Mouse (Mus musculus): ENCODE data around the gene Pdcd7. TPM values are rescaled to one million over a fixed set of nuclear protein-coding genes. Genes with fewer than 3 reads are reported as not detected.

Pdcd7 gene
- total RNA-seq (2014; rRNA removed) = 21.8 and 22.0 TPM in 2 replicates
- polyA plus RNA-seq (2015; fragmentation: Nextera tagmentation; extraction: Ambion mirVana) = 8.5 and 9.2 TPM in 2 replicates

- H3K4me2 ChIP-seq (ENCODE audit: low read depth) = peak within 1 kb of the TSS; percentile 87
- peak within 1 kb of the TSS; percentile 97 for H3K27ac ChIP-seq (ENCODE audit: low read depth, low read length)
- H3K4me1 ChIP-seq (ENCODE audit: insufficient read depth) = peaks cover 14% of the 10 kb centered on the region
- WGBS = under 1% methylated on average over 54 of the region's 59 CpGs
- ATAC-seq = peak; percentile 98
- no peaks in the 10 kb centered on the region for H3K9me3 ChIP-seq (ENCODE audit: low read length)
- peak; percentile 98 for DNase-seq
- no peak for TF ChIP-seq CTCF (IDR thresholded peaks at IDR 0.05; ENCODE audit: low read depth)
- peak within 1 kb of the TSS; percentile 99 for H3K4me3 ChIP-seq (ENCODE audit: low read depth, low read length)
- peak within 1 kb of the TSS; percentile 93 for H3K9ac ChIP-seq
- no peaks in the 10 kb centered on the region for H3K36me3 ChIP-seq (ENCODE audit: insufficient read depth)
- no peaks in the 10 kb centered on the region for H3K27me3 ChIP-seq (ENCODE audit: insufficient read depth, low read length)
Measured at GRCm38 (mm10) chr9:65345854-65346475, at the start of gene Pdcd7. Pdcd7 (plus strand) TSS chr9:65346104.

- H3K27ac ChIP-seq (ENCODE audit: low read depth, low read length) = no peak overlapping the region
- H3K4me2 ChIP-seq (ENCODE audit: low read depth) = no peak overlapping the region
- H3K4me3 ChIP-seq (ENCODE audit: low read depth, low read length) = no peak overlapping the region
- no peak overlapping the region for H3K9ac ChIP-seq
- ATAC-seq = no peak
- peaks cover 17% of the 10 kb centered on the region for H3K36me3 ChIP-seq (ENCODE audit: insufficient read depth)
- TF ChIP-seq CTCF (IDR thresholded peaks at IDR 0.05; ENCODE audit: low read depth) = no peak
- H3K9me3 ChIP-seq (ENCODE audit: low read length) = no peaks in the 10 kb centered on the region
- peaks cover 13% of the 10 kb centered on the region; the same call in 1 of the 2 replicates for H3K4me1 ChIP-seq (ENCODE audit: insufficient read depth)
- DNase-seq = no peak
- 91% methylated on average over 2 of the region's 2 CpGs for WGBS
- no peaks in the 10 kb centered on the region for H3K27me3 ChIP-seq (ENCODE audit: insufficient read depth, low read length)
Measured at GRCm38 (mm10) chr9:65297056-65297455, 48.8 kb upstream of the Pdcd7 start.

GRCm38 (mm10) chr9:65298761-65299160 lies 47.1 kb upstream of the Pdcd7 start:
- H3K4me1 ChIP-seq (ENCODE audit: insufficient read depth) = peaks cover 7% of the 10 kb centered on the region; the same call in 1 of the 2 replicates
- H3K36me3 ChIP-seq (ENCODE audit: insufficient read depth) = peaks cover 31% of the 10 kb centered on the region
- H3K9me3 ChIP-seq (ENCODE audit: low read length) = no peaks in the 10 kb centered on the region
- no peak overlapping the region for H3K9ac ChIP-seq
- no peak overlapping the region for H3K4me3 ChIP-seq (ENCODE audit: low read depth, low read length)
- ATAC-seq (no peak), DNase-seq (no peak)
- no peaks in the 10 kb centered on the region for H3K27me3 ChIP-seq (ENCODE audit: insufficient read depth, low read length)
- 94% methylated on average over 3 of the region's 3 CpGs for whole genome bisulfite sequencing
- H3K4me2 ChIP-seq (ENCODE audit: low read depth) = no peak overlapping the region
- TF ChIP-seq CTCF (IDR thresholded peaks at IDR 0.05; ENCODE audit: low read depth) = no peak
- H3K27ac ChIP-seq (ENCODE audit: low read depth, low read length) = no peak overlapping the region

- Histone ChIP-seq H3K27me3 (ENCODE audit: insufficient read depth, low read length) (no peaks in the 10 kb centered on the region), H3K4me2 (ENCODE audit: low read depth) (no peak overlapping the region), H3K36me3 (ENCODE audit: insufficient read depth) (peaks cover 34% of the 10 kb centered on the region), H3K9me3 (ENCODE audit: low read length) (no peaks in the 10 kb centered on the region), H3K4me1 (ENCODE audit: insufficient read depth) (peaks cover 7% of the 10 kb centered on the region; the same call in 1 of the 2 replicates), H3K9ac (no peak overlapping the region), H3K4me3 (ENCODE audit: low read depth, low read length) (no peak overlapping the region), H3K27ac (ENCODE audit: low read depth, low read length) (no peak overlapping the region)
- 96% methylated on average over 7 of the region's 7 CpGs for WGBS
- DNase-seq = no peak
- no peak for TF ChIP-seq CTCF (IDR thresholded peaks at IDR 0.05; ENCODE audit: low read depth)
- ATAC-seq = no peak
Measured at GRCm38 (mm10) chr9:65299650-65300049, 46.3 kb upstream of the Pdcd7 start.

GRCm38 (mm10) chr9:65302327-65302983 lies 43.4 kb upstream of the Pdcd7 start:
- no peak for TF ChIP-seq CTCF (IDR thresholded peaks at IDR 0.05; ENCODE audit: low read depth)
- no peaks in the 10 kb centered on the region for H3K27me3 ChIP-seq (ENCODE audit: insufficient read depth, low read length)
- no peak overlapping the region for H3K9ac ChIP-seq
- H3K9me3 ChIP-seq (ENCODE audit: low read length) = no peaks in the 10 kb centered on the region
- no peaks in the 10 kb centered on the region for H3K4me1 ChIP-seq (ENCODE audit: insufficient read depth)
- H3K36me3 ChIP-seq (ENCODE audit: insufficient read depth) = peaks cover 38% of the 10 kb centered on the region
- ATAC-seq (no peak), DNase-seq (no peak)
- no peak overlapping the region for H3K27ac ChIP-seq (ENCODE audit: low read depth, low read length)
- H3K4me3 ChIP-seq (ENCODE audit: low read depth, low read length) = no peak overlapping the region
- WGBS = 89% methylated on average over 4 of the region's 4 CpGs
- H3K4me2 ChIP-seq (ENCODE audit: low read depth) = no peak overlapping the region

GRCm38 (mm10) chr9:65303586-65303985 lies 42.3 kb upstream of the Pdcd7 start:
- H3K4me3 ChIP-seq (ENCODE audit: low read depth, low read length) = no peak overlapping the region
- H3K27me3 ChIP-seq (ENCODE audit: insufficient read depth, low read length) = no peaks in the 10 kb centered on the region
- no peak for TF ChIP-seq CTCF (IDR thresholded peaks at IDR 0.05; ENCODE audit: low read depth)

GRCm38 (mm10) chr9:65304300-65304699 lies 41.6 kb upstream of the Pdcd7 start:
- TF ChIP-seq CTCF (IDR thresholded peaks at IDR 0.05; ENCODE audit: low read depth) = no peak
- H3K9me3 ChIP-seq (ENCODE audit: low read length) = no peaks in the 10 kb centered on the region

More at GRCm38 (mm10) chr9:65303586-65303985, 42.3 kb upstream of the Pdcd7 start:
- no peak overlapping the region for H3K9ac ChIP-seq
- H3K4me2 ChIP-seq (ENCODE audit: low read depth) = no peak overlapping the region
- H3K4me1 ChIP-seq (ENCODE audit: insufficient read depth) = no peaks in the 10 kb centered on the region
- 96% methylated on average over 4 of the region's 4 CpGs for WGBS
- H3K36me3 ChIP-seq (ENCODE audit: insufficient read depth) = peaks cover 37% of the 10 kb centered on the region
- no peak overlapping the region for H3K27ac ChIP-seq (ENCODE audit: low read depth, low read length)
- no peak for DNase-seq
- H3K9me3 ChIP-seq (ENCODE audit: low read length) = no peaks in the 10 kb centered on the region
- no peak for ATAC-seq

More at GRCm38 (mm10) chr9:65304300-65304699, 41.6 kb upstream of the Pdcd7 start:
- H3K36me3 ChIP-seq (ENCODE audit: insufficient read depth) = peaks cover 42% of the 10 kb centered on the region
- H3K4me1 ChIP-seq (ENCODE audit: insufficient read depth) = no peaks in the 10 kb centered on the region
- DNase-seq (no peak), ATAC-seq (no peak)
- 81% methylated on average over 4 of the region's 4 CpGs for WGBS
- no peak overlapping the region for H3K4me3 ChIP-seq (ENCODE audit: low read depth, low read length)
- H3K27me3 ChIP-seq (ENCODE audit: insufficient read depth, low read length) = no peaks in the 10 kb centered on the region
- no peak overlapping the region for H3K9ac ChIP-seq
- no peak overlapping the region for H3K27ac ChIP-seq (ENCODE audit: low read depth, low read length)
- H3K4me2 ChIP-seq (ENCODE audit: low read depth) = no peak overlapping the region

Data from forebrain, postnatal 0 days (tissue).